Mouse (Mus musculus) CH12.LX (cell line): Measurements from ENCODE around the gene Lrrc29. TPM values are rescaled to one million over a fixed set of nuclear protein-coding genes. Genes with fewer than 3 reads are reported as not detected.

ENCODE experiments used
- DNase-seq: peaks from one replicate; pipeline ENCODE4 v3.0.0-alpha.2; 2013; ENCODE audit errors: extremely low read depth
- H3K27ac ChIP-seq: 2 replicates; pipeline ENCODE4 v1.5.1; 2012; ENCODE audit warnings: low read depth, mild to moderate bottlenecking, control low read depth, moderate library complexity; ENCODE audit not compliant: insufficient read depth
- H3K27me3 ChIP-seq: replicated peaks from 2 replicates; pipeline ENCODE3; 2012; ENCODE audit warnings: inconsistent platforms
- H3K36me3 ChIP-seq, 2 experiments: replicated peaks in 1 of 2; 2 replicates each; pipeline versions ENCODE3 to v1.6.1; 2012; ENCODE audit warnings: inconsistent platforms in 1 of 2, low read length in 1 of 2, mild to moderate bottlenecking in 1 of 2, mixed read lengths in 1 of 2, moderate library complexity in 1 of 2; ENCODE audit not compliant: control insufficient read depth in 1 of 2, insufficient read depth in 1 of 2
- H3K4me1 ChIP-seq, 2 experiments: 2 replicates each; pipeline ENCODE4 v1.6.1; 2012; ENCODE audit warnings: inconsistent platforms in 1 of 2, moderate library complexity in 1 of 2; ENCODE audit not compliant: insufficient read depth in 2 of 2, control insufficient read depth in 1 of 2
- H3K4me2 ChIP-seq: 2 replicates; pipeline ENCODE4 v1.6.1; 2012; ENCODE audit warnings: low read depth, mild to moderate bottlenecking, control low read depth; ENCODE audit not compliant: poor library complexity, insufficient read depth, severe bottlenecking
- H3K4me3 ChIP-seq, 3 experiments: fragments of 150-350 bp in 1 of 3; sonication (generic) in 1 of 3; replicated peaks in 1 of 3; 2 replicates each; pipeline versions ENCODE3 to v1.5.1; 2011 to 2012; ENCODE audit warnings: low read depth in 2 of 3, low read length in 2 of 3, mild to moderate bottlenecking in 2 of 3, moderate library complexity in 2 of 3, control low read depth in 1 of 3, improper control_type of control experiment in 1 of 3, inconsistent platforms in 1 of 3, mixed read lengths in 1 of 3; ENCODE audit not compliant: poor library complexity in 1 of 3
- H3K79me2 ChIP-seq: replicated peaks from 2 replicates; pipeline ENCODE4 v1.6.1; 2012; ENCODE audit warnings: mild to moderate bottlenecking, moderate library complexity; ENCODE audit not compliant: control insufficient read depth, poor library complexity, insufficient read depth, severe bottlenecking; ENCODE audit errors: extremely low read depth
- H3K9ac ChIP-seq: 2 replicates; pipeline ENCODE4 v1.6.1; 2012; ENCODE audit warnings: low read depth, mild to moderate bottlenecking, control low read depth, moderate library complexity; ENCODE audit not compliant: insufficient read depth
- H3K9me3 ChIP-seq: replicated peaks from 2 replicates; pipeline ENCODE3; 2012; ENCODE audit warnings: low read length, inconsistent platforms, mixed read lengths
- BHLHE40 ChIP-seq: IDR thresholded peaks from 2 replicates; pipeline ENCODE4 v1.6.1; 2011; ENCODE audit warnings: mild to moderate bottlenecking, low read depth, low read length, improper control_type of control experiment
- CHD2 ChIP-seq: IDR thresholded peaks from 2 replicates; pipeline ENCODE4 v1.6.1; 2011; ENCODE audit warnings: low read length, improper control_type of control experiment
- CTCF ChIP-seq, 2 experiments: IDR thresholded peaks in 1 of 2; conservative IDR thresholded peaks in 1 of 2; 2 replicates each; pipeline ENCODE4 v1.5.1; 2011 to 2012; ENCODE audit warnings: low read depth in 2 of 2, low read length in 2 of 2, improper control_type of control experiment in 1 of 2, inconsistent platforms in 1 of 2, mild to moderate bottlenecking in 1 of 2, moderate library complexity in 1 of 2
- E2F4 ChIP-seq: IDR thresholded peaks from 2 replicates; pipeline ENCODE4 v1.6.1; 2011; ENCODE audit warnings: low read depth, low read length, improper control_type of control experiment; ENCODE audit not compliant: insufficient replicate concordance
- ELF1 ChIP-seq: IDR thresholded peaks from 2 replicates; pipeline ENCODE4 v1.6.1; 2014; ENCODE audit warnings: low read depth, mild to moderate bottlenecking, inconsistent platforms, low read length, improper control_type of control experiment
- EP300 ChIP-seq: IDR thresholded peaks from 2 replicates; pipeline ENCODE4 v1.6.1; 2011; ENCODE audit warnings: low read length, improper control_type of control experiment
- IRF4 ChIP-seq: IDR thresholded peaks from 2 replicates; pipeline ENCODE4 v1.6.1; 2014; ENCODE audit warnings: low read depth, mild to moderate bottlenecking, inconsistent platforms, low read length, improper control_type of control experiment
- JUND ChIP-seq: conservative IDR thresholded peaks from 2 replicates; pipeline ENCODE4 v1.6.1; 2011; ENCODE audit warnings: low read depth, low read length, improper control_type of control experiment
- KAT2A ChIP-seq: IDR thresholded peaks from 2 replicates; pipeline ENCODE4 v1.6.1; 2012; ENCODE audit warnings: low read length, improper control_type of control experiment, inconsistent platforms; ENCODE audit not compliant: insufficient replicate concordance
- MAX ChIP-seq: IDR thresholded peaks from 2 replicates; pipeline ENCODE4 v1.6.1; 2011; ENCODE audit warnings: low read length, improper control_type of control experiment
- MAZ ChIP-seq: IDR thresholded peaks from 2 replicates; pipeline ENCODE4 v1.6.1; 2012; ENCODE audit warnings: low read depth, mild to moderate bottlenecking, inconsistent platforms, low read length, improper control_type of control experiment, moderate library complexity
- MEF2A ChIP-seq: IDR thresholded peaks from 2 replicates; pipeline ENCODE4 v1.6.1; 2014; ENCODE audit warnings: low read depth, mild to moderate bottlenecking, inconsistent platforms, low read length, improper control_type of control experiment, borderline replicate concordance
- MXI1 ChIP-seq: IDR thresholded peaks from 2 replicates; pipeline ENCODE4 v1.6.1; 2011; ENCODE audit warnings: mild to moderate bottlenecking, low read depth, low read length, improper control_type of control experiment
- NRF1 ChIP-seq: IDR thresholded peaks from 2 replicates; pipeline ENCODE4 v1.6.1; 2014; ENCODE audit warnings: low read depth, mild to moderate bottlenecking, inconsistent platforms, low read length, improper control_type of control experiment, moderate library complexity
- POLR2AphosphoS2 ChIP-seq: IDR thresholded peaks from 2 replicates; pipeline ENCODE4 v1.6.1; 2011; ENCODE audit warnings: low read depth, low read length, improper control_type of control experiment
- RCOR1 ChIP-seq: conservative IDR thresholded peaks from 2 replicates; pipeline ENCODE4 v1.6.1; 2012; ENCODE audit warnings: low read depth, mild to moderate bottlenecking, inconsistent platforms, low read length, improper control_type of control experiment
- SIN3A ChIP-seq: IDR thresholded peaks from 2 replicates; pipeline ENCODE4 v1.6.1; 2012; ENCODE audit warnings: low read length, improper control_type of control experiment, inconsistent platforms
- TCF12 ChIP-seq: IDR thresholded peaks from 2 replicates; pipeline ENCODE4 v1.6.1; 2014; ENCODE audit warnings: low read depth, mild to moderate bottlenecking, inconsistent platforms, low read length, improper control_type of control experiment
- UBTF ChIP-seq: IDR thresholded peaks from 2 replicates; pipeline ENCODE4 v1.6.1; 2012; ENCODE audit warnings: low read depth, mild to moderate bottlenecking, inconsistent platforms, low read length, improper control_type of control experiment, moderate library complexity
- USF1 ChIP-seq: IDR thresholded peaks from 2 replicates; pipeline ENCODE4 v1.6.1; 2014; ENCODE audit warnings: low read depth, mild to moderate bottlenecking, inconsistent platforms, low read length, improper control_type of control experiment
- USF2 ChIP-seq: conservative IDR thresholded peaks from 2 replicates; pipeline ENCODE4 v1.6.1; 2011; ENCODE audit warnings: low read depth, low read length, improper control_type of control experiment
- ZMIZ1 ChIP-seq: IDR thresholded peaks from 2 replicates; pipeline ENCODE4 v1.6.1; 2012; ENCODE audit warnings: low read depth, mild to moderate bottlenecking, inconsistent platforms, low read length, improper control_type of control experiment
- ZNF384 ChIP-seq: IDR thresholded peaks from 2 replicates; pipeline ENCODE4 v1.6.1; 2012; ENCODE audit warnings: low read depth, low read length, improper control_type of control experiment, inconsistent platforms
- dilution Hi-C: fragments of 300-500 bp; cut with MboI; formaldehyde crosslinking; loops from 2 replicates; pipeline ENCODE4 v1.14.3; 2020; ENCODE audit warnings: low sequenced_read_pairs; ENCODE audit not compliant: extremely low pct_unique_long_range_greater_than_20kb, extremely low pct_ligation_motif_present
- in situ Hi-C: fragments of 300-500 bp; cut with MboI; formaldehyde crosslinking; loops from 3 replicates; pipeline ENCODE4 v1.14.3; 2019; ENCODE audit warnings: low sequenced_read_pairs, low pct_ligation_motif_present, low pct_unique_long_range_greater_than_20kb, mixed read lengths
- polyA plus RNA-seq: library from polyadenylated mRNA; unstranded; fragments of >175 nt; gene quantifications from 2 replicates; pipeline ENCODE4 v1.2.1, GENCODE M21; 2012; ENCODE audit warnings: low read depth; ENCODE audit not compliant: insufficient read length
- total RNA-seq, 2 experiments: library from RNA; depleted of rRNA; stranded (reverse); fragments of 300-350 nt in 1 of 2; fragments of >200 nt in 1 of 2; gene quantifications; 2 replicates each; pipeline ENCODE4 v1.2.3; 2012 to 2014

The Lrrc29 gene
- total and polyA plus RNA-seq, 3 experiments: 1.4 to 1.8 (median 1.7) TPM

GRCm38 (mm10) chr8:105338992-105339391, 12.9 kb upstream of the Lrrc29 start:
- TF ChIP-seq SIN3A (no peak), MXI1 (no peak), ELF1 (no peak), ZNF384 (no peak), RCOR1 (no peak)
- in situ Hi-C loops (no loop called here), dilution Hi-C loops (no loop called here)
- no peak overlapping the region for H3K27ac ChIP-seq
- H3K36me3 ChIP-seq: peaks cover 29 to 41% of the 10 kb centered on the region in 2 experiments
- DNase-seq: no peak
- H3K79me2 ChIP-seq: no peaks in the 10 kb centered on the region
- H3K4me2 ChIP-seq: no peak overlapping the region
- H3K9ac ChIP-seq: no peak overlapping the region
- no peaks in the 10 kb centered on the region for H3K9me3 ChIP-seq
- no peaks in the 10 kb centered on the region for H3K27me3 ChIP-seq
- H3K4me3 ChIP-seq: no peak overlapping the region
- H3K4me1 ChIP-seq: peaks cover 0 to 17% of the 10 kb centered on the region in 2 experiments; a peak in 2 of 4 replicates

GRCm38 (mm10) chr8:105336373-105337130, 10.5 kb upstream of the Lrrc29 start:
- Histone ChIP-seq H3K79me2 (no peaks in the 10 kb centered on the region), H3K4me3 (no peak overlapping the region), H3K9me3 (no peaks in the 10 kb centered on the region), H3K4me2 (no peak overlapping the region), H3K27ac (no peak overlapping the region)
- in situ Hi-C loops: no loop called here
- dilution Hi-C loops: no loop called here
- no peak for TF ChIP-seq UBTF
- TF ChIP-seq USF1: no peak
- no peak for TF ChIP-seq RCOR1
- TF ChIP-seq BHLHE40: no peak
- no peak for TF ChIP-seq USF2
- TF ChIP-seq MAZ: no peak
- no peak for TF ChIP-seq MEF2A
- TF ChIP-seq, all 38 proteins: peak for 0
- Histone ChIP-seq H3K27me3 (no peaks in the 10 kb centered on the region), H3K36me3 (peaks cover 40 to 62% of the 10 kb centered on the region in 2 experiments), H3K4me1 (peaks cover 0 to 17% of the 10 kb centered on the region in 2 experiments; a peak in 2 of 4 replicates), H3K9ac (no peak overlapping the region)
- DNase-seq: no peak

GRCm38 (mm10) chr8:105332523-105332922, 6.4 kb upstream of the Lrrc29 start:
- DNase-seq: no peak
- Histone ChIP-seq H3K27ac (no peak overlapping the region), H3K27me3 (no peaks in the 10 kb centered on the region), H3K9me3 (no peaks in the 10 kb centered on the region), H3K4me1 (peaks cover under 1 to 6% of the 10 kb centered on the region in 2 experiments; a peak in 3 of 4 replicates), H3K36me3 (peaks cover 73 to 93% of the 10 kb centered on the region in 2 experiments), H3K4me2 (no peak overlapping the region), H3K9ac (no peak overlapping the region), H3K79me2 (peaks cover under 1% of the 10 kb centered on the region), H3K4me3 (no peak overlapping the region)
- in situ Hi-C loops (no loop called here), dilution Hi-C loops (no loop called here)
- TF ChIP-seq CTCF (conservative IDR thresholded peaks at IDR 0.05 in 1 of 2, IDR thresholded peaks at IDR 0.05 in 1 of 2; ENCODE audit: low read depth in 2 of 2, low read length in 2 of 2): no peak
- TF ChIP-seq ZMIZ1: no peak
- TF ChIP-seq E2F4: no peak
- TF ChIP-seq EP300: no peak
- no peak for TF ChIP-seq JUND
- TF ChIP-seq POLR2AphosphoS2: no peak
- TF ChIP-seq SIN3A: no peak
- no peak for TF ChIP-seq IRF4
- TF ChIP-seq UBTF: no peak
- TF ChIP-seq KAT2A: no peak
- no peak for TF ChIP-seq MXI1
- no peak for TF ChIP-seq MAX
- no peak for TF ChIP-seq NRF1
- TF ChIP-seq CHD2: no peak
- TF ChIP-seq MAZ: no peak
- TF ChIP-seq RCOR1: no peak
- TF ChIP-seq ELF1: no peak
- no peak for TF ChIP-seq TCF12
